Mouse (Mus musculus) bone marrow macrophage, adult 2 months (primary cell): ENCODE results near the gene Ms4a10.

Experiments used
- CTCF ChIP-seq: IDR thresholded peaks from 2 replicates; pipeline ENCODE4 v1.5.1; 2012; ENCODE audit warnings: low read depth, mild to moderate bottlenecking, low read length, moderate library complexity
- POLR2A ChIP-seq: IDR thresholded peaks from 2 replicates; pipeline ENCODE4 v1.6.1; 2012; ENCODE audit warnings: mild to moderate bottlenecking, low read depth, low read length, borderline replicate concordance

DNA sequence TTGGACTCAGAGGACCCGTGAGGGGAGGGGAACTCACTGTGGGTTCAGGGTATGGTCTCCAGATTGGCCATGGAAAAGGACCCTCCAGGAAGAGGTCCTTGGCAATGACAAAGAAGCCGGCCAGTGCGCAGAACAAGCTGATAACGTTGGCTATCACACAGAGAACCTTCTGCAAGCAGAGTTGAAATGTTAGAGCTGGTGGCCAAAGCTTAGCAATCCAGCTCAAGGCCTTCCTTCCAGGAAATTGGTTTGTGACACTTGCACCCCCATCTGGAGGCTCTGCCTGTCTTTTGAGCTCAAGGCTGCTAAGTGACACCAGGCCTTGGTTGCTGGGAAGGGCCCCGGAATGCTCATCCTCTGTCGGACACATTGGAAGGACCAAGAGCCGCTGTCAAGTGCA is 8.7 kb downstream of the Ms4a10 start:
- TF ChIP-seq CTCF (no peak), POLR2A (no peak)
